Mouse (Mus musculus) adrenal gland, postnatal 0 days (tissue): ENCODE measurements around the gene Gm20835. TPM values are rescaled to one million over a fixed set of nuclear protein-coding genes. Genes with fewer than 3 reads are reported as not detected.

Source experiments
- polyA plus RNA-seq: library from polyadenylated mRNA; unstranded; fragments of >200 nt; fragmentation: Nextera tagmentation; extraction: Ambion mirVana; gene quantifications from 2 replicates; pipeline ENCODE4 v1.2.1, GENCODE M21; 2015

The Gm20835 gene
- polyA plus RNA-seq, result not detected in 2 replicates

DNA sequence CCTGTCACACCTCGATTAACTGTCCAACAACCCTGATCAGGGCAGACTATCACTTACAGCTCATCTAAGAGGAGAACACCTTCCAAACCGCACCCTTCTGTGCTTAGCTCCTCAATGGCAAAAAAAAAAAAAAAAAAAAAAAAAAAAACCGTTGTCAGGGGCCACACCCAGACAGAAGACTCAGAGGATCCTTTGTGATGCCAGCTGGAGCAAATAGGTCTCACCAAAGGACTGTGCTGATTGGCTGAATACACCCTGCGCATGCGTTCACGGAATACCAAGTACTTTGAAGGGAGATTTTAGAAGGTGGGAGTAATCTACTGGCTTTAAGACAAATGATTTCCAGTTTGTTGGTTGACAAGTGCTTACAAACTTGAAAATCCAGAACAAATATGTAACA lies at the start of gene Gm20835:
Gene Gm20835, minus strand, starts transcription at position 101 of the 400 bp plus-strand sequence.

